Mouse (Mus musculus): Measurements from ENCODE around the gene Cyp3a11.
"Not testable (repeated sequence)": the region's sequence is repeated elsewhere in the genome, so short reads cannot be mapped to it uniquely, and the experiment has no call there.

The Cyp3a11 gene

GRCm38 (mm10) chr5:145879688-145880087 is at the start of gene Cyp3a11:
Cyp3a11 (minus strand) TSS chr5:145879964.
- no peak for DNase-seq (ENCODE audit: low spot score in 2 of 2)

- DNase-seq (ENCODE audit: low spot score in 2 of 2): no peak
Observed at GRCm38 (mm10) chr5:145912912-145913311, 33.1 kb upstream of the Cyp3a11 start.

GRCm38 (mm10) chr5:145911781-145912180 is 32.0 kb upstream of the Cyp3a11 start:
- DNase-seq (ENCODE audit: low spot score in 2 of 2): no peak

- not testable (repeated sequence) for DNase-seq (ENCODE audit: low spot score in 2 of 2)
Observed at GRCm38 (mm10) chr5:145906937-145907336, 27.2 kb upstream of the Cyp3a11 start.

- no peak for DNase-seq (ENCODE audit: low spot score in 2 of 2)
Observed at GRCm38 (mm10) chr5:145904535-145904934, 24.8 kb upstream of the Cyp3a11 start.

- no peak for DNase-seq (ENCODE audit: low spot score in 2 of 2)
Observed at GRCm38 (mm10) chr5:145903349-145903748, 23.6 kb upstream of the Cyp3a11 start.

- DNase-seq (ENCODE audit: low spot score in 2 of 2): no peak
Observed at GRCm38 (mm10) chr5:145900436-145900990, 20.7 kb upstream of the Cyp3a11 start.

- DNase-seq (ENCODE audit: low spot score in 2 of 2): no peak
Observed at GRCm38 (mm10) chr5:145897271-145897670, 17.5 kb upstream of the Cyp3a11 start.

- no peak for DNase-seq (ENCODE audit: low spot score in 2 of 2)
Observed at GRCm38 (mm10) chr5:145881207-145881606, 1.4 kb upstream of the Cyp3a11 start.

GRCm38 (mm10) chr5:145867433-145867832 is 12.3 kb downstream of the Cyp3a11 start:
- DNase-seq (ENCODE audit: low spot score in 2 of 2): not testable (repeated sequence)

- not testable (repeated sequence) for DNase-seq (ENCODE audit: low spot score in 2 of 2)
Observed at GRCm38 (mm10) chr5:145805796-145806195, 74.0 kb downstream of the Cyp3a11 start, which contains the start of gene Cyp3a44. Cyp3a44 (minus strand) TSS chr5:145805874.
